Mouse (Mus musculus): Measurements from ENCODE around the gene 1700025G04Rik. TPM values are rescaled to one million over a fixed set of nuclear protein-coding genes. Genes with fewer than 3 reads are reported as not detected.

Gene 1700025G04Rik
- polyA plus RNA-seq, 1 experiment from 2014 or later: 28.5 TPM

DNA sequence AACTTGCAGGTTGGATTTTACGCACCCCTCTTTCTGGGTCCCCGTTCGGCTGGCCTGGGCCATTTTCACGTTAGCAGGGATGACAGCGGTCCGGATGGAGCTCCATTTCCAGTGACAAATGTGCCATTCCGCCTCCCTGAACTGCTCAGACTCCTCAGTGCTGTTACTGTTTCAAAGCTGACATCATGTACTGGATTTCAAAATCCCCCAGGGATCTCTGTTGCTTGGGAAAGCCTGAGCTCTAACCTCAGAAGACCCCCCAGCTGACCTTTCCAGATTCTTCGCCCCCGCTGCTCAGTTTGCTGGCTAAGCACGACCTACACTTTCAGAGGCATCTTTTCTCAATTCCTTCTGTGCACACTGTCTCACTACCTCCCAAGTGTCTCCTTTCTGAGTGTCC lies 128.7 kb downstream of the 1700025G04Rik start:
- no peak overlapping the region for H3K4me3 ChIP-seq (ENCODE audit: low read depth, low read length)
- H3K27ac ChIP-seq (ENCODE audit: low read length): no peak overlapping the region
- no peak overlapping the region for H3K4me2 ChIP-seq (ENCODE audit: low read length)
- ATAC-seq: no peak
- H3K9me3 ChIP-seq (replicated peaks; ENCODE audit: control insufficient read depth, low read length, poor library complexity, severe bottlenecking): no peaks in the 10 kb centered on the region
- no peaks in the 10 kb centered on the region for H3K36me3 ChIP-seq (ENCODE audit: control insufficient read depth, insufficient read depth, low read length)
- 84% methylated on average over 10 of the region's 10 CpGs for WGBS
- H3K27me3 ChIP-seq (ENCODE audit: control insufficient read depth, insufficient read depth, low read depth, low read length): no peaks in the 10 kb centered on the region
- H3K9ac ChIP-seq (ENCODE audit: low read depth, low read length): no peak overlapping the region
- H3K4me1 ChIP-seq (ENCODE audit: control insufficient read depth, insufficient read depth, low read length): no peaks in the 10 kb centered on the region

- Histone ChIP-seq H3K27ac (ENCODE audit: low read length) (no peak overlapping the region), H3K4me1 (ENCODE audit: control insufficient read depth, insufficient read depth, low read length) (peaks cover 5% of the 10 kb centered on the region), H3K4me3 (ENCODE audit: low read depth, low read length) (no peak overlapping the region), H3K9me3 (replicated peaks; ENCODE audit: control insufficient read depth, low read length, poor library complexity, severe bottlenecking) (no peaks in the 10 kb centered on the region), H3K9ac (ENCODE audit: low read depth, low read length) (no peak overlapping the region), H3K4me2 (ENCODE audit: low read length) (no peak overlapping the region), H3K27me3 (ENCODE audit: control insufficient read depth, insufficient read depth, low read depth, low read length) (no peaks in the 10 kb centered on the region), H3K36me3 (ENCODE audit: control insufficient read depth, insufficient read depth, low read length) (no peaks in the 10 kb centered on the region)
- ATAC-seq: no peak
- 40% methylated on average over 3 of the region's 3 CpGs for WGBS
Measured at GRCm38 (mm10) chr1:151959010-151959409, 130.9 kb downstream of the 1700025G04Rik start.

DNA sequence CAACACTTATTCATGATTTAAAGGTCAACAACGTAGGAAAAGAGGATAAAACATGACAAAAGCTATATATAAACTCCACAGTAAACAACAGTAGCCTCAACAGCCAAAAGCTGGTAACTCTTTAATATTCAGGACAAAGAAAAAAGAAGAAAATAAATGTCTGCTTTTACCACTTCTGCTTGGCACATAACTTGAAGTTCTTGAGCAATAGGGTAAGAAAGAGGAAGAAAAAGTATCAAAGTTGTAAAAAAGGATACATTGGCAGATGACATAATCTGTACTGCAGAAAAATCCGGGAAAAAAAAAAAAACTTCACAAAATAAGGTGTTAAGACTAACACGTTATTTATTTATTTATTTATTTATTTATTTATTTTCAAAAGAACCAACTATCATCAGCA lies 131.5 kb downstream of the 1700025G04Rik start:
- H3K36me3 ChIP-seq (ENCODE audit: control insufficient read depth, insufficient read depth, low read length): no peaks in the 10 kb centered on the region
- ATAC-seq: no peak
- H3K9me3 ChIP-seq (replicated peaks; ENCODE audit: control insufficient read depth, low read length, poor library complexity, severe bottlenecking): no peaks in the 10 kb centered on the region
- no peak overlapping the region for H3K9ac ChIP-seq (ENCODE audit: low read depth, low read length)
- H3K4me1 ChIP-seq (ENCODE audit: control insufficient read depth, insufficient read depth, low read length): peaks cover 9% of the 10 kb centered on the region
- WGBS: 82% methylated on average over 3 of the region's 3 CpGs
- no peak overlapping the region for H3K27ac ChIP-seq (ENCODE audit: low read length)
- no peaks in the 10 kb centered on the region for H3K27me3 ChIP-seq (ENCODE audit: control insufficient read depth, insufficient read depth, low read depth, low read length)
- H3K4me2 ChIP-seq (ENCODE audit: low read length): no peak overlapping the region
- H3K4me3 ChIP-seq (ENCODE audit: low read depth, low read length): no peak overlapping the region

GRCm38 (mm10) chr1:151957669-151958068 lies 132.3 kb downstream of the 1700025G04Rik start:
- H3K27me3 ChIP-seq (ENCODE audit: control insufficient read depth, insufficient read depth, low read depth, low read length): no peaks in the 10 kb centered on the region
- no peaks in the 10 kb centered on the region for H3K36me3 ChIP-seq (ENCODE audit: control insufficient read depth, insufficient read depth, low read length)
- no peak overlapping the region for H3K4me2 ChIP-seq (ENCODE audit: low read length)
- ATAC-seq: no peak
- no peak overlapping the region for H3K4me3 ChIP-seq (ENCODE audit: low read depth, low read length)
- H3K9ac ChIP-seq (ENCODE audit: low read depth, low read length): no peak overlapping the region
- WGBS: 21% methylated on average over 7 of the region's 7 CpGs
- H3K4me1 ChIP-seq (ENCODE audit: control insufficient read depth, insufficient read depth, low read length): peaks cover 14% of the 10 kb centered on the region
- no peak overlapping the region for H3K27ac ChIP-seq (ENCODE audit: low read length)
- no peaks in the 10 kb centered on the region for H3K9me3 ChIP-seq (replicated peaks; ENCODE audit: control insufficient read depth, low read length, poor library complexity, severe bottlenecking)

DNA sequence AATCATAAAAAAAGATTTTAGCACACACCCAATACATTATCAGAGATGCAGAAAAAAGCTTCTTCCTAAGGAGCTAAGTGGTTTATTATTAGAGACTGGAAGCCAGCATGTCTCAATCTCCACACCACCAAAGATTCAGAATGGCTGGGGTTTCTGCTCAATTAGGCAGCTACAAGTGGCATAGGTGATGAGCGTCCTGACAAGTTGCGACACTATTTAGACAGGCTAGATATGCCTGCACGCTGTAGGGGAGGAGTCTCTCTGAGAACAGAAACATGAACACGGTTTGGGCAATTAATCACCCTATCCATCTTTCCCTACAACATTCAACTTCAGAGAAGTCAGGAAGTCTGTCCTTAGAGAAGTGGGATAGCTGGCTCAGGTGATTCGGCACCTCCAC lies 134.1 kb downstream of the 1700025G04Rik start:
- H3K9ac ChIP-seq (ENCODE audit: low read depth, low read length): no peak overlapping the region
- H3K36me3 ChIP-seq (ENCODE audit: control insufficient read depth, insufficient read depth, low read length): no peaks in the 10 kb centered on the region
- no peaks in the 10 kb centered on the region for H3K9me3 ChIP-seq (replicated peaks; ENCODE audit: control insufficient read depth, low read length, poor library complexity, severe bottlenecking)
- ATAC-seq: no peak
- no peak overlapping the region for H3K27ac ChIP-seq (ENCODE audit: low read length)
- no peak overlapping the region for H3K4me2 ChIP-seq (ENCODE audit: low read length)
- 79% methylated on average over 5 of the region's 5 CpGs for WGBS
- H3K27me3 ChIP-seq (ENCODE audit: control insufficient read depth, insufficient read depth, low read depth, low read length): no peaks in the 10 kb centered on the region
- peaks cover 14% of the 10 kb centered on the region for H3K4me1 ChIP-seq (ENCODE audit: control insufficient read depth, insufficient read depth, low read length)
- H3K4me3 ChIP-seq (ENCODE audit: low read depth, low read length): no peak overlapping the region

DNA sequence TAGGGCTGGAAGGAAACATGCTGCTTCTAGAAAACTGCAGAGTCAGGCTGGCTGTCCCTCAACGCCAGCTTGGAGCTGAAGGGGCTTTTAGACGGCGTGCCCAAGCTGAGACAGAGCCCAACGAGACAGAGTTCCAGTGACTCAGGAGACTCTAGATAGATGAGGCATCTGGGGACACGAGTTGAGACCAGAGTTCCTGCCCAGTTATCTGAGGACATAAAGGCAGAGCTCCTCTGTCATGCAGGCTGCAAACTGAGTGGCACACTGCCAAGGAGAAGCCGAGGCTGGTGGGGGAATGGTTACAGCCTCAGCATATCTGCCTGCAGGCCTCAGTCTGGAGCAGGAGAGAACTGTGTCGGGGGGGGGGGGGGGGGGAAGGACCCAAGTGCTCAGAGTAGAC lies 136.4 kb downstream of the 1700025G04Rik start:
- 35% methylated on average over 7 of the region's 7 CpGs for WGBS
- no peaks in the 10 kb centered on the region for H3K27me3 ChIP-seq (ENCODE audit: control insufficient read depth, insufficient read depth, low read depth, low read length)
- peak; percentile 53; the same call in 1 of the 2 replicates for ATAC-seq
- H3K36me3 ChIP-seq (ENCODE audit: control insufficient read depth, insufficient read depth, low read length): no peaks in the 10 kb centered on the region
- H3K4me2 ChIP-seq (ENCODE audit: low read length): no peak overlapping the region
- H3K27ac ChIP-seq (ENCODE audit: low read length): no peak overlapping the region
- H3K4me1 ChIP-seq (ENCODE audit: control insufficient read depth, insufficient read depth, low read length): peaks cover 14% of the 10 kb centered on the region
- H3K9me3 ChIP-seq (replicated peaks; ENCODE audit: control insufficient read depth, low read length, poor library complexity, severe bottlenecking): no peaks in the 10 kb centered on the region
- H3K4me3 ChIP-seq (ENCODE audit: low read depth, low read length): no peak overlapping the region
- H3K9ac ChIP-seq (ENCODE audit: low read depth, low read length): no peak overlapping the region

GRCm38 (mm10) chr1:151948065-151948464 lies 141.9 kb downstream of the 1700025G04Rik start:
- Histone ChIP-seq H3K9ac (ENCODE audit: low read depth, low read length) (no peak overlapping the region), H3K27ac (ENCODE audit: low read length) (no peak overlapping the region), H3K27me3 (ENCODE audit: control insufficient read depth, insufficient read depth, low read depth, low read length) (no peaks in the 10 kb centered on the region), H3K4me3 (ENCODE audit: low read depth, low read length) (no peak overlapping the region), H3K9me3 (replicated peaks; ENCODE audit: control insufficient read depth, low read length, poor library complexity, severe bottlenecking) (no peaks in the 10 kb centered on the region), H3K4me1 (ENCODE audit: control insufficient read depth, insufficient read depth, low read length) (peaks cover 32% of the 10 kb centered on the region), H3K4me2 (ENCODE audit: low read length) (no peak overlapping the region), H3K36me3 (ENCODE audit: control insufficient read depth, insufficient read depth, low read length) (no peaks in the 10 kb centered on the region)
- WGBS: 67% methylated on average over 3 of the region's 3 CpGs
- no peak for ATAC-seq

GRCm38 (mm10) chr1:151947571-151947970 lies 142.4 kb downstream of the 1700025G04Rik start:
- Histone ChIP-seq H3K4me2 (ENCODE audit: low read length) (0 out of 2 replicates have a peak overlapping the region, but pooled peaks have one; percentile 0), H3K27me3 (ENCODE audit: control insufficient read depth, insufficient read depth, low read depth, low read length) (no peaks in the 10 kb centered on the region), H3K4me3 (ENCODE audit: low read depth, low read length) (no peak overlapping the region), H3K4me1 (ENCODE audit: control insufficient read depth, insufficient read depth, low read length) (peaks cover 32% of the 10 kb centered on the region), H3K36me3 (ENCODE audit: control insufficient read depth, insufficient read depth, low read length) (no peaks in the 10 kb centered on the region), H3K9ac (ENCODE audit: low read depth, low read length) (no peak overlapping the region), H3K27ac (ENCODE audit: low read length) (no peak overlapping the region), H3K9me3 (replicated peaks; ENCODE audit: control insufficient read depth, low read length, poor library complexity, severe bottlenecking) (no peaks in the 10 kb centered on the region)
- 29% methylated on average over 4 of the region's 4 CpGs for WGBS
- no peak for ATAC-seq

- Histone ChIP-seq H3K4me2 (ENCODE audit: low read length) (no peak overlapping the region), H3K36me3 (ENCODE audit: control insufficient read depth, insufficient read depth, low read length) (no peaks in the 10 kb centered on the region), H3K4me1 (ENCODE audit: control insufficient read depth, insufficient read depth, low read length) (peaks cover 36% of the 10 kb centered on the region), H3K9me3 (replicated peaks; ENCODE audit: control insufficient read depth, low read length, poor library complexity, severe bottlenecking) (no peaks in the 10 kb centered on the region), H3K27me3 (ENCODE audit: control insufficient read depth, insufficient read depth, low read depth, low read length) (no peaks in the 10 kb centered on the region), H3K9ac (ENCODE audit: low read depth, low read length) (0 out of 2 replicates have a peak overlapping the region, but pooled peaks have one; percentile 4), H3K4me3 (ENCODE audit: low read depth, low read length) (no peak overlapping the region), H3K27ac (ENCODE audit: low read length) (peak overlapping the region; percentile 69)
- WGBS: 9% methylated on average over 10 of the region's 10 CpGs
- peak; percentile 62 for ATAC-seq
Measured at GRCm38 (mm10) chr1:151944457-151945223, 145.3 kb downstream of the 1700025G04Rik start.
